Mouse (Mus musculus) liver, adult 2 months (tissue): ENCODE measurements at regions not wholly inside any gene's neighbourhood (a gene's known extent, or its start where the extent isn't known, plus 50 kb on each side); places are given as distances from the start of the nearest gene placed in this dataset.

Experiments
- CTCF ChIP-seq: fragments of 200-500 bp; IDR thresholded peaks from 2 replicates; pipeline ENCODE4 v1.5.1; 2011; ENCODE audit warnings: low read depth, low read length, control low read depth
- POLR2A ChIP-seq: fragments of 200-500 bp; IDR thresholded peaks from 2 replicates; pipeline ENCODE4 v1.6.1; 2011; ENCODE audit warnings: low read length, control low read depth; ENCODE audit not compliant: insufficient read depth; ENCODE audit errors: extremely low read depth

DNA sequence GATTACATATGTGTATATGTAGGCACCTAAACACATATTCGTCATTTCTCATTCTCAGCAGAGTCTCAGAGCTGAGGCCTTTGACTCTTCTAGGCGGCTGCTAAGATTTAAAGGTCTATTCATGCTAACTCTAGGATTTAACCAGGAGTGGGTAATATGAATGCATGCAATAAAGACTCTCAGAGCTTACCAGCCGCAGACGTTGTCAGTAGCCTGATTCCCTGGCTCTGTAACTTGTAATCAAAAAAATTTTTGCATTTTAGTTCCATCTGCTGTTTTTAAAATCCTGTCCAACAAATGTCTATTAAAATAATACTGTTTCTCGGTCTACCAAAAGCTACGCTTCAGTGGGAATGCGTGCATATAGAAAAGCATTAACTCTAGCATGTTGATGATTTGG is 132.4 kb downstream of the Snx10 start:
- TF ChIP-seq CTCF (no peak), POLR2A (no peak)
